Mouse (Mus musculus) liver, embryonic 11.5 days (tissue): ENCODE results near the gene Ltb4r2. TPM values are rescaled to one million over a fixed set of nuclear protein-coding genes. Genes with fewer than 3 reads are reported as not detected.

Experiments
- ATAC-seq: fragments of 200-750 bp; cut with Nextera tagmentation; replicated peaks from 2 replicates; pipeline ENCODE4 v1.8.0; 2017; ENCODE audit warnings: moderate number of reproducible peaks, mild to moderate bottlenecking, moderate TSS enrichment, moderate library complexity; ENCODE audit not compliant: low FRiP score
- DNase-seq: peaks from one replicate; pipeline ENCODE4 v3.0.0-alpha.2; 2017; ENCODE audit warnings: low spot score
- H3K27ac ChIP-seq: fragments of 300-500 bp; sonication (generic); 2 replicates; pipeline ENCODE4 v1.5.1; 2014; ENCODE audit warnings: mild to moderate bottlenecking, low read depth, low read length, control low read depth
- H3K27me3 ChIP-seq: fragments of 300-500 bp; sonication (generic); replicated peaks from 2 replicates; pipeline ENCODE4 v1.6.1; 2014; ENCODE audit warnings: low read length, mixed read lengths; ENCODE audit not compliant: control insufficient read depth, insufficient read depth
- H3K36me3 ChIP-seq: fragments of 300-500 bp; sonication (generic); 2 replicates; pipeline ENCODE4 v1.6.1; 2014; ENCODE audit warnings: mild to moderate bottlenecking, low read length, moderate library complexity, mixed read lengths; ENCODE audit not compliant: control insufficient read depth, insufficient read depth
- H3K4me1 ChIP-seq: fragments of 300-500 bp; sonication (generic); replicated peaks from 2 replicates; pipeline ENCODE4 v1.6.1; 2014; ENCODE audit warnings: low read length, mixed read lengths; ENCODE audit not compliant: control insufficient read depth, insufficient read depth
- H3K4me2 ChIP-seq: fragments of 300-500 bp; sonication (generic); 2 replicates; pipeline ENCODE4 v1.6.1; 2014; ENCODE audit warnings: mild to moderate bottlenecking, control low read depth, moderate library complexity
- H3K4me3 ChIP-seq: fragments of 300-500 bp; sonication (generic); 2 replicates; pipeline ENCODE4 v1.5.1; 2014; ENCODE audit warnings: low read depth, low read length, control low read depth
- H3K9ac ChIP-seq: fragments of 300-500 bp; sonication (generic); 2 replicates; pipeline ENCODE4 v1.6.1; 2014; ENCODE audit warnings: low read depth, low read length, control low read depth
- H3K9me3 ChIP-seq: fragments of 300-500 bp; sonication (generic); 2 replicates; pipeline ENCODE4 v1.6.1; 2016; ENCODE audit warnings: low read length, inconsistent platforms, mixed read lengths; ENCODE audit not compliant: control insufficient read depth
- WGBS: fragments of 180-500 bp; shearing (Covaris S2); extraction: QIAGEN DNeasy Blood & Tissue Kit; methylation state at CpG from one replicate; pipeline ENCODE4 v1.1.7; 2014; 5-methylcytosine and 5-hydroxymethylcytosine counted together
- polyA plus RNA-seq: library from polyadenylated mRNA; unstranded; fragments of >200 nt; fragmentation: Nextera tagmentation; extraction: Ambion mirVana; gene quantifications from 2 replicates; pipeline ENCODE4 v1.2.1, GENCODE M21; 2014

Gene Ltb4r2
- polyA plus RNA-seq, 1 experiment from 2014 or later = 1.8 TPM

- no peaks in the 10 kb centered on the region for H3K9me3 ChIP-seq
- H3K4me1 ChIP-seq = no peaks in the 10 kb centered on the region
- H3K4me3 ChIP-seq = no peak overlapping the region
- no peak overlapping the region for H3K4me2 ChIP-seq
- DNase-seq = no peak
- H3K36me3 ChIP-seq = no peaks in the 10 kb centered on the region
- 72% methylated on average over 7 of the region's 7 CpGs for WGBS
- H3K27me3 ChIP-seq = no peaks in the 10 kb centered on the region
- no peak overlapping the region for H3K9ac ChIP-seq
- ATAC-seq = no peak
- H3K27ac ChIP-seq = no peak overlapping the region
These were observed 30.6 kb upstream of the Ltb4r2 start for GRCm38 (mm10) chr14:55730531-55731032.

- Histone ChIP-seq H3K36me3 (peaks cover 3% of the 10 kb centered on the region; the same call in 1 of the 2 replicates), H3K4me2 (no peak overlapping the region), H3K9ac (no peak overlapping the region), H3K4me1 (no peaks in the 10 kb centered on the region), H3K27ac (no peak overlapping the region), H3K27me3 (no peaks in the 10 kb centered on the region), H3K4me3 (no peak overlapping the region), H3K9me3 (no peaks in the 10 kb centered on the region)
- no peak for DNase-seq
- 64% methylated on average over 10 of the region's 10 CpGs for WGBS
- ATAC-seq = no peak
These were observed 27.3 kb upstream of the Ltb4r2 start for GRCm38 (mm10) chr14:55733889-55734288.

- Histone ChIP-seq H3K27me3 (no peaks in the 10 kb centered on the region), H3K4me3 (no peak overlapping the region), H3K27ac (no peak overlapping the region), H3K9ac (no peak overlapping the region), H3K9me3 (no peaks in the 10 kb centered on the region), H3K36me3 (peaks cover 10% of the 10 kb centered on the region; the same call in 1 of the 2 replicates), H3K4me1 (no peaks in the 10 kb centered on the region), H3K4me2 (no peak overlapping the region)
- 73% methylated on average over 7 of the region's 7 CpGs for WGBS
- ATAC-seq = no peak
- no peak for DNase-seq
These were observed 26.4 kb upstream of the Ltb4r2 start for GRCm38 (mm10) chr14:55734869-55735268.

- Histone ChIP-seq H3K9me3 (no peaks in the 10 kb centered on the region), H3K4me1 (no peaks in the 10 kb centered on the region), H3K9ac (no peak overlapping the region), H3K36me3 (peaks cover 14% of the 10 kb centered on the region; the same call in 1 of the 2 replicates), H3K27me3 (no peaks in the 10 kb centered on the region), H3K4me2 (no peak overlapping the region), H3K27ac (no peak overlapping the region), H3K4me3 (no peak overlapping the region)
- 55% methylated on average over 3 of the region's 3 CpGs for WGBS
- ATAC-seq = no peak
- DNase-seq = no peak
These were observed 25.9 kb upstream of the Ltb4r2 start for GRCm38 (mm10) chr14:55735334-55735733.

- H3K4me2 ChIP-seq = no peak overlapping the region
- H3K4me1 ChIP-seq = no peaks in the 10 kb centered on the region
- DNase-seq (no peak), ATAC-seq (no peak)
- H3K27ac ChIP-seq = no peak overlapping the region
- H3K36me3 ChIP-seq = peaks cover 14% of the 10 kb centered on the region; the same call in 1 of the 2 replicates
- H3K9me3 ChIP-seq = no peaks in the 10 kb centered on the region
- H3K27me3 ChIP-seq = no peaks in the 10 kb centered on the region
- no peak overlapping the region for H3K4me3 ChIP-seq
- H3K9ac ChIP-seq = no peak overlapping the region
- WGBS = 76% methylated on average over 4 of the region's 4 CpGs
These were observed 25.5 kb upstream of the Ltb4r2 start for GRCm38 (mm10) chr14:55735758-55736157.

- H3K4me3 ChIP-seq = no peak overlapping the region
- H3K4me2 ChIP-seq = no peak overlapping the region
- whole genome bisulfite sequencing = 83% methylated on average over 9 of the region's 9 CpGs
- no peak overlapping the region for H3K9ac ChIP-seq
- no peaks in the 10 kb centered on the region for H3K27me3 ChIP-seq
- peaks cover 14% of the 10 kb centered on the region; the same call in 1 of the 2 replicates for H3K36me3 ChIP-seq
- DNase-seq = no peak
- no peak overlapping the region for H3K27ac ChIP-seq
- ATAC-seq = no peak
- H3K4me1 ChIP-seq = no peaks in the 10 kb centered on the region
- no peaks in the 10 kb centered on the region for H3K9me3 ChIP-seq
These were observed 24.0 kb upstream of the Ltb4r2 start for GRCm38 (mm10) chr14:55737086-55737687.

- no peaks in the 10 kb centered on the region for H3K27me3 ChIP-seq
- WGBS = 22% methylated on average over 10 of the region's 10 CpGs
- no peak overlapping the region for H3K4me3 ChIP-seq
- no peaks in the 10 kb centered on the region for H3K9me3 ChIP-seq
- ATAC-seq (peak; percentile 68), DNase-seq (peak; percentile 78)
- peaks cover 19% of the 10 kb centered on the region for H3K4me1 ChIP-seq
- peak overlapping the region; percentile 44; the same call in 1 of the 2 replicates for H3K9ac ChIP-seq
- peak overlapping the region; percentile 16 for H3K4me2 ChIP-seq
- H3K27ac ChIP-seq = no peak overlapping the region
- H3K36me3 ChIP-seq = peaks cover 12% of the 10 kb centered on the region
These were observed 17.5 kb upstream of the Ltb4r2 start for GRCm38 (mm10) chr14:55743711-55744110.

GRCm38 (mm10) chr14:55745180-55745860 lies 15.9 kb upstream of the Ltb4r2 start, which contains the start of the genes Dhrs1 and Nop9:
Dhrs1 (minus strand) TSS chr14:55745690.
Nop9 (plus strand) TSS chr14:55745693.
- Histone ChIP-seq H3K27ac (peak within 1 kb of the TSS; percentile 73), H3K4me3 (peak within 1 kb of the TSS; percentile 96), H3K4me2 (peak within 1 kb of the TSS; percentile 98), H3K9me3 (no peaks in the 10 kb centered on the region), H3K4me1 (peaks cover 19% of the 10 kb centered on the region), H3K9ac (peak within 1 kb of the TSS; percentile 92), H3K27me3 (no peaks in the 10 kb centered on the region), H3K36me3 (peaks cover 12% of the 10 kb centered on the region)
- WGBS = 2% methylated on average over 39 of the region's 48 CpGs
- ATAC-seq (peak; percentile 89), DNase-seq (peak; percentile 96)
